Mouse (Mus musculus): ENCODE measurements around the gene Uqcr11. TPM values are rescaled to one million over a fixed set of nuclear protein-coding genes. Genes with fewer than 3 reads are reported as not detected.

Gene Uqcr11
- polyA plus RNA-seq, 1 experiment from 2014 or later: 593 TPM

- Histone ChIP-seq H3K9me3 (replicated peaks) (no peaks in the 10 kb centered on the region), H3K27ac (peak overlapping the region; percentile 99), H3K36me3 (ENCODE audit: poor library complexity, severe bottlenecking) (peaks cover 59% of the 10 kb centered on the region), H3K27me3 (no peaks in the 10 kb centered on the region), H3K4me3 (peak overlapping the region; percentile 69), H3K4me2 (peak overlapping the region; percentile 92), H3K9ac (peak overlapping the region; percentile 94), H3K4me1 (peaks cover 32% of the 10 kb centered on the region)
- WGBS: 88% methylated on average over 11 of the region's 11 CpGs
- no peak for ATAC-seq
Observed at GRCm38 (mm10) chr10:80396822-80397523, 9.7 kb downstream of the Uqcr11 start.

- no peaks in the 10 kb centered on the region for H3K27me3 ChIP-seq
- H3K4me3 ChIP-seq: peak overlapping the region; percentile 4; the same call in 1 of the 2 replicates
- peaks cover 24% of the 10 kb centered on the region for H3K4me1 ChIP-seq
- no peak overlapping the region for H3K9ac ChIP-seq
- H3K4me2 ChIP-seq: no peak overlapping the region
- no peak overlapping the region for H3K27ac ChIP-seq
- no peak for ATAC-seq
- peaks cover 68% of the 10 kb centered on the region for H3K36me3 ChIP-seq (ENCODE audit: poor library complexity, severe bottlenecking)
- no peaks in the 10 kb centered on the region for H3K9me3 ChIP-seq (replicated peaks)
- 96% methylated on average over 35 of the region's 35 CpGs for WGBS
Observed at GRCm38 (mm10) chr10:80395025-80395627, 11.5 kb downstream of the Uqcr11 start.

GRCm38 (mm10) chr10:80392687-80393086 is 13.9 kb downstream of the Uqcr11 start:
- 92% methylated on average over 5 of the region's 5 CpGs for WGBS
- Histone ChIP-seq H3K4me1 (peaks cover 29% of the 10 kb centered on the region), H3K9ac (no peak overlapping the region), H3K27me3 (no peaks in the 10 kb centered on the region), H3K4me3 (no peak overlapping the region), H3K27ac (no peak overlapping the region), H3K4me2 (no peak overlapping the region), H3K9me3 (replicated peaks) (no peaks in the 10 kb centered on the region), H3K36me3 (ENCODE audit: poor library complexity, severe bottlenecking) (peaks cover 74% of the 10 kb centered on the region)
- ATAC-seq: no peak

- Histone ChIP-seq H3K27ac (no peak overlapping the region), H3K4me2 (no peak overlapping the region), H3K36me3 (ENCODE audit: poor library complexity, severe bottlenecking) (peaks cover 61% of the 10 kb centered on the region), H3K27me3 (no peaks in the 10 kb centered on the region), H3K4me3 (no peak overlapping the region), H3K4me1 (peaks cover 11% of the 10 kb centered on the region), H3K9me3 (replicated peaks) (no peaks in the 10 kb centered on the region), H3K9ac (no peak overlapping the region)
- 84% methylated on average over 9 of the region's 9 CpGs for WGBS
- no peak for ATAC-seq
Observed at GRCm38 (mm10) chr10:80390697-80391096, 15.9 kb downstream of the Uqcr11 start.

- peaks cover 24% of the 10 kb centered on the region for H3K4me1 ChIP-seq
- no peak for ATAC-seq
- no peaks in the 10 kb centered on the region for H3K9me3 ChIP-seq (replicated peaks)
- no peak overlapping the region for H3K4me3 ChIP-seq
- no peak overlapping the region for H3K9ac ChIP-seq
- H3K27ac ChIP-seq: no peak overlapping the region
- 80% methylated on average over 4 of the region's 4 CpGs for WGBS
- peaks cover 58% of the 10 kb centered on the region for H3K36me3 ChIP-seq (ENCODE audit: poor library complexity, severe bottlenecking)
- H3K4me2 ChIP-seq: no peak overlapping the region
- H3K27me3 ChIP-seq: no peaks in the 10 kb centered on the region
Observed at GRCm38 (mm10) chr10:80389185-80389708, 17.4 kb downstream of the Uqcr11 start.

GRCm38 (mm10) chr10:80388731-80389130 is 17.9 kb downstream of the Uqcr11 start:
- H3K27ac ChIP-seq: no peak overlapping the region
- ATAC-seq: no peak
- no peak overlapping the region for H3K9ac ChIP-seq
- no peaks in the 10 kb centered on the region for H3K9me3 ChIP-seq (replicated peaks)
- H3K27me3 ChIP-seq: no peaks in the 10 kb centered on the region
- WGBS: 51% methylated on average over 2 of the region's 2 CpGs
- H3K36me3 ChIP-seq (ENCODE audit: poor library complexity, severe bottlenecking): peaks cover 58% of the 10 kb centered on the region
- H3K4me1 ChIP-seq: peaks cover 29% of the 10 kb centered on the region
- H3K4me3 ChIP-seq: no peak overlapping the region; the same call in 1 of the 2 replicates
- H3K4me2 ChIP-seq: peak overlapping the region; percentile 89; the same call in 1 of the 2 replicates

- H3K36me3 ChIP-seq (ENCODE audit: poor library complexity, severe bottlenecking): peaks cover 58% of the 10 kb centered on the region
- H3K27ac ChIP-seq: peak within 1 kb of the TSS; percentile 99
- WGBS: 0% methylated on average over 3 of the region's 61 CpGs
- H3K27me3 ChIP-seq: no peaks in the 10 kb centered on the region
- peak; percentile 31; the same call in 1 of the 2 replicates for ATAC-seq
- peaks cover 38% of the 10 kb centered on the region for H3K4me1 ChIP-seq
- H3K9ac ChIP-seq: peak within 1 kb of the TSS; percentile 100
- peak within 1 kb of the TSS; percentile 99 for H3K4me3 ChIP-seq
- H3K4me2 ChIP-seq: peak within 1 kb of the TSS; percentile 97
- H3K9me3 ChIP-seq (replicated peaks): no peaks in the 10 kb centered on the region
Observed at GRCm38 (mm10) chr10:80387522-80387959, 19.1 kb downstream of the Uqcr11 start, which contains the start of gene Mex3d. TSS of gene Mex3d (minus strand) at chr10:80387659.

GRCm38 (mm10) chr10:80386735-80387471 is 19.7 kb downstream of the Uqcr11 start:
- no peak for ATAC-seq
- Histone ChIP-seq H3K4me2 (peak overlapping the region; percentile 97), H3K9me3 (replicated peaks) (no peaks in the 10 kb centered on the region), H3K36me3 (ENCODE audit: poor library complexity, severe bottlenecking) (peaks cover 58% of the 10 kb centered on the region), H3K4me3 (peak overlapping the region; percentile 99), H3K9ac (peak overlapping the region; percentile 100), H3K4me1 (peaks cover 38% of the 10 kb centered on the region), H3K27me3 (no peaks in the 10 kb centered on the region), H3K27ac (peak overlapping the region; percentile 99)
- 0% methylated on average over 76 of the region's 94 CpGs for WGBS

GRCm38 (mm10) chr10:80385811-80386734 is 20.6 kb downstream of the Uqcr11 start:
- Histone ChIP-seq H3K9ac (peak overlapping the region; percentile 100), H3K36me3 (ENCODE audit: poor library complexity, severe bottlenecking) (peaks cover 58% of the 10 kb centered on the region), H3K4me3 (peak overlapping the region; percentile 99), H3K4me2 (peak overlapping the region; percentile 97), H3K27ac (peak overlapping the region; percentile 99), H3K9me3 (replicated peaks) (no peaks in the 10 kb centered on the region), H3K27me3 (no peaks in the 10 kb centered on the region), H3K4me1 (peaks cover 38% of the 10 kb centered on the region)
- WGBS: under 1% methylated on average over 34 of the region's 34 CpGs
- ATAC-seq: peak; percentile 75

GRCm38 (mm10) chr10:80385310-80385709 is 21.3 kb downstream of the Uqcr11 start:
- peaks cover 38% of the 10 kb centered on the region for H3K4me1 ChIP-seq
- H3K36me3 ChIP-seq (ENCODE audit: poor library complexity, severe bottlenecking): peaks cover 56% of the 10 kb centered on the region
- 3% methylated on average over 7 of the region's 7 CpGs for WGBS

GRCm38 (mm10) chr10:80384709-80385108 is 21.9 kb downstream of the Uqcr11 start:
- Histone ChIP-seq H3K4me1 (peaks cover 38% of the 10 kb centered on the region), H3K4me3 (peak overlapping the region; percentile 99), H3K9ac (peak overlapping the region; percentile 100), H3K36me3 (ENCODE audit: poor library complexity, severe bottlenecking) (peaks cover 56% of the 10 kb centered on the region), H3K4me2 (peak overlapping the region; percentile 97), H3K27me3 (no peaks in the 10 kb centered on the region), H3K27ac (peak overlapping the region; percentile 99), H3K9me3 (replicated peaks) (no peaks in the 10 kb centered on the region)
- 74% methylated on average over 7 of the region's 7 CpGs for WGBS
- ATAC-seq: no peak

More at GRCm38 (mm10) chr10:80385310-80385709, 21.3 kb downstream of the Uqcr11 start:
- peak overlapping the region; percentile 100 for H3K9ac ChIP-seq
- peak overlapping the region; percentile 97 for H3K4me2 ChIP-seq
- peak overlapping the region; percentile 99 for H3K27ac ChIP-seq
- ATAC-seq: peak; percentile 20
- H3K27me3 ChIP-seq: no peaks in the 10 kb centered on the region
- H3K4me3 ChIP-seq: peak overlapping the region; percentile 99
- no peaks in the 10 kb centered on the region for H3K9me3 ChIP-seq (replicated peaks)

Measured in forebrain, embryonic 13.5 days (tissue).